Comparison of ENCODE assay signal across 8 mouse cellular contexts in genomic region chr5:30907413-30908059, GRCm38 (mm10). TPM values are rescaled to one million over a fixed set of nuclear protein-coding genes. Genes with fewer than 3 reads are reported as not detected.
A peak's percentile ranks its signal among the peaks of the same experiment; 100 is the strongest.
DNase-seq lines count a peak whose midpoint lies in the region; ATAC-seq and TF ChIP-seq lines count a peak whose summit lies in the region.

TSS of gene Ost4 (minus strand) at chr5:30907788.

- no peaks in the 10 kb centered on the region for H3K9me3 ChIP-seq in embryonic facial prominence, embryonic 13.5 days
- H3K9me3 ChIP-seq in limb, embryonic 13.5 days, result no peaks in the 10 kb centered on the region
- H3K9me3 ChIP-seq in midbrain, embryonic 16.5 days (replicated peaks; ENCODE audit: control insufficient read depth, low read length, poor library complexity, severe bottlenecking), result no peaks in the 10 kb centered on the region

- intact Hi-C loops in heart, adult 2 months (cut with DNase I), result loop anchor here (1.0 to 2.0 kb wide), 2 partner anchors 20 to 39 kb away; partner anchors contain the start of gene Tmem214

- TF ChIP-seq EP300 in heart, adult 2 months (IDR thresholded peaks at IDR 0.05; ENCODE audit: insufficient read depth, low read depth, low read length), result peak; percentile 79

- H3K27ac ChIP-seq in embryonic facial prominence, embryonic 13.5 days, result peak within 1 kb of the TSS; percentile 99
- H3K27ac ChIP-seq in heart, adult 2 months, result peak within 1 kb of the TSS; percentile 96
- peak within 1 kb of the TSS; percentile 96 for H3K27ac ChIP-seq in limb, embryonic 13.5 days
- H3K27ac ChIP-seq in midbrain, embryonic 16.5 days (ENCODE audit: low read length), result peak within 1 kb of the TSS; percentile 83

- TF ChIP-seq CTCF in heart, adult 2 months (IDR thresholded peaks at IDR 0.05), result no peak

- peak; percentile 91 for ATAC-seq in embryonic facial prominence, embryonic 13.5 days (ENCODE audit: insufficient number of reproducible peaks, insufficient read depth, low FRiP score, low TSS enrichment, low read depth)
- peak; percentile 94 for ATAC-seq in limb, embryonic 13.5 days (ENCODE audit: low FRiP score, low read depth)
- peak; percentile 97 for ATAC-seq in midbrain, embryonic 16.5 days

- WGBS in embryonic facial prominence, embryonic 13.5 days, result under 1% methylated on average over 58 of the region's 58 CpGs
- under 1% methylated on average over 58 of the region's 58 CpGs for WGBS in heart, adult 2 months
- under 1% methylated on average over 57 of the region's 58 CpGs for WGBS in limb, embryonic 13.5 days
- WGBS in midbrain, embryonic 16.5 days, result under 1% methylated on average over 57 of the region's 58 CpGs

- H3K4me2 ChIP-seq in embryonic facial prominence, embryonic 13.5 days, result peak within 1 kb of the TSS; percentile 91
- peak within 1 kb of the TSS; percentile 96 for H3K4me2 ChIP-seq in limb, embryonic 13.5 days (replicated peaks)
- H3K4me2 ChIP-seq in midbrain, embryonic 16.5 days (ENCODE audit: low read length), result peak within 1 kb of the TSS; percentile 95

- H3K79me2 ChIP-seq in heart, adult 2 months (replicated peaks; ENCODE audit: control insufficient read depth, insufficient read depth, low read length), result no peaks in the 10 kb centered on the region

- H3K4me3 ChIP-seq in embryonic facial prominence, embryonic 13.5 days, result peak within 1 kb of the TSS; percentile 77
- peak within 1 kb of the TSS; percentile 68 for H3K4me3 ChIP-seq in heart, adult 2 months
- H3K4me3 ChIP-seq in limb, embryonic 13.5 days, result peak within 1 kb of the TSS; percentile 79
- peak within 1 kb of the TSS; percentile 71 for H3K4me3 ChIP-seq in midbrain, embryonic 16.5 days (ENCODE audit: low read depth, low read length)

- H3K36me3 ChIP-seq in embryonic facial prominence, embryonic 13.5 days, result peaks cover 37% of the 10 kb centered on the region
- peaks cover 3% of the 10 kb centered on the region; the same call in 1 of the 2 replicates for H3K36me3 ChIP-seq in heart, adult 2 months (ENCODE audit: control insufficient read depth, insufficient read depth, low read length)
- H3K36me3 ChIP-seq in limb, embryonic 13.5 days, result peaks cover 37% of the 10 kb centered on the region
- peaks cover 13% of the 10 kb centered on the region for H3K36me3 ChIP-seq in midbrain, embryonic 16.5 days (ENCODE audit: control insufficient read depth, insufficient read depth, low read length)

- H3K9ac ChIP-seq in embryonic facial prominence, embryonic 13.5 days, result peak within 1 kb of the TSS; percentile 90
- peak within 1 kb of the TSS; percentile 88 for H3K9ac ChIP-seq in heart, adult 2 months (ENCODE audit: low read depth, low read length)
- peak within 1 kb of the TSS; percentile 87 for H3K9ac ChIP-seq in limb, embryonic 13.5 days
- H3K9ac ChIP-seq in midbrain, embryonic 16.5 days (ENCODE audit: low read depth, low read length), result peak within 1 kb of the TSS; percentile 89

- TF ChIP-seq POLR2A in heart, adult 2 months (IDR thresholded peaks at IDR 0.05; ENCODE audit: insufficient read depth, low read depth, low read length), result peak; percentile 89

- peak; percentile 98 for DNase-seq in 3134 (ENCODE audit: extremely low read depth, insufficient read length, low spot score)
- peak; percentile 99 for DNase-seq in adrenal gland, postnatal 36 days
- DNase-seq in heart, adult 2 months, result peak; percentile 99
- peak; percentile 97 to 98 for DNase-seq in kidney, adult 8-10 months
- peak; percentile 98 to 99 for DNase-seq in spleen, postnatal 10 days (ENCODE audit: low spot score in 2 of 2)

- H3K27me3 ChIP-seq in embryonic facial prominence, embryonic 13.5 days, result no peaks in the 10 kb centered on the region
- H3K27me3 ChIP-seq in heart, adult 2 months (ENCODE audit: control insufficient read depth, insufficient read depth, low read length), result no peaks in the 10 kb centered on the region
- H3K27me3 ChIP-seq in limb, embryonic 13.5 days, result no peaks in the 10 kb centered on the region
- no peaks in the 10 kb centered on the region for H3K27me3 ChIP-seq in midbrain, embryonic 16.5 days (ENCODE audit: control insufficient read depth, insufficient read depth, low read depth, low read length)

- peaks cover 67% of the 10 kb centered on the region for H3K4me1 ChIP-seq in embryonic facial prominence, embryonic 13.5 days
- peaks cover 15% of the 10 kb centered on the region for H3K4me1 ChIP-seq in heart, adult 2 months (ENCODE audit: control insufficient read depth, insufficient read depth, low read length)
- peaks cover 70% of the 10 kb centered on the region for H3K4me1 ChIP-seq in limb, embryonic 13.5 days
- H3K4me1 ChIP-seq in midbrain, embryonic 16.5 days (ENCODE audit: control insufficient read depth, insufficient read depth, low read length), result peaks cover 20% of the 10 kb centered on the region

RNA-seq across cellular contexts. Expression of gene Ost4, which starts in this region (rescaled TPM):
- 100 to 1,000 TPM; 211 to 228 TPM for total RNA-seq in adrenal gland, postnatal 36 days (2021)
- 415 and 422 TPM in 2 replicates for polyA plus RNA-seq in embryonic facial prominence, embryonic 13.5 days (2015; fragmentation: Nextera tagmentation; extraction: Ambion mirVana)
- total RNA-seq in heart, adult 2 months (2021), result 100 to 1,000 TPM; 160 to 161 TPM
- polyA plus RNA-seq in heart, adult 2 months (2012; rRNA removed), result 191 and 208 TPM in 2 replicates
- polyA plus RNA-seq in limb, embryonic 13.5 days (2015; fragmentation: Nextera tagmentation; extraction: Ambion mirVana), result 408 and 424 TPM in 2 replicates
- 202 and 215 TPM in 2 replicates for polyA plus RNA-seq in midbrain, embryonic 16.5 days (2015; fragmentation: Nextera tagmentation; extraction: Ambion mirVana)

Comparison
In these comparisons a context has a peak if more than half of its experiments do, and no peak if none do; other contexts are left out.
1. Peak in every context shown above with its lines: DNase-seq, ATAC-seq, H3K4me3 ChIP-seq and H3K27ac ChIP-seq.